Mouse (Mus musculus) testis, adult 2 months (tissue): ENCODE results near the gene Gpc4.

Experiments
- CTCF ChIP-seq: fragments of 200-500 bp; IDR thresholded peaks from 2 replicates; pipeline ENCODE4 v1.5.1; 2012; ENCODE audit warnings: low read depth, mild to moderate bottlenecking, inconsistent platforms, low read length, moderate library complexity; ENCODE audit not compliant: control insufficient read depth, insufficient read depth, insufficient replicate concordance
- POLR2A ChIP-seq: fragments of 200-500 bp; IDR thresholded peaks from 2 replicates; pipeline ENCODE4 v1.6.1; 2012; ENCODE audit warnings: low read depth, mild to moderate bottlenecking, inconsistent platforms, low read length, moderate library complexity; ENCODE audit not compliant: control insufficient read depth

DNA sequence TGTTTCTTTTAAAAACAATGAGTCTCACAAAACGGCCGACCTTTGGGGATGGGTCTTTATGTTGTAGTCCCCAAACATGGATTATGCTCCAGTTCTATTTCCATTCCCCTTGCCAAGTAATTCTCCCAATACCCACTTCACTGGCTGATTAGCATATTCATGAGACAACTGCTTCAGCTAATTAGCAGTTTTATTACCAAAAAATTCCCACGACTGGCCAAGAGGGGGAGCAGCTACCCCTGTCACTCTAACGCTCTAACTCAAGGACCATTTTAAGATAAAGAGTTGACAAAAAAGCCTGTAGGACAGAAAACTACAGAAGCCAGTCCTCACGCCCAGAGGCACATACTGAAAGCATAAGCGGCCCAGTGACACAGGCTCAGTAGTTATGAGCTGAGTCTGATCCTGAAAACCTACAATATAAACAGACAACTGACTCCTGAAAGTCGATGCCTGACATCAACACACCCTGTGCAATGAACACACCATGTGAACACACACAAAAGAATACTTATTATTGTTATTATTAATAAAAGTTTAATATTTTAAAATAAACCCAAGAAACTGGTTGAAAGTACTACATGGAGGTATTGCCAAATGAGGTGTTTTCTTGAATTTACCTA lies 77.2 kb downstream of the Gpc4 start:
- TF ChIP-seq POLR2A, result no peak
- no peak for TF ChIP-seq CTCF
